Mouse (Mus musculus) gonadal fat pad, adult 2 months (tissue): Measurements from ENCODE around the gene Serpine2. TPM values are rescaled to one million over a fixed set of nuclear protein-coding genes. Genes with fewer than 3 reads are reported as not detected.

Experiments
- DNase-seq: peaks from one replicate; pipeline ENCODE4 v3.0.0-alpha.2; 2012; ENCODE audit warnings: low read depth
- polyA plus RNA-seq: library from polyadenylated mRNA; depleted of rRNA; stranded (reverse); fragments of >200 nt; gene quantifications from 2 replicates; pipeline ENCODE4 v1.2.3, GENCODE M21; 2012; rRNA removed

Gene Serpine2
- polyA plus RNA-seq, 1 experiment: 91.6 TPM

GRCm38 (mm10) chr1:79757161-79757560 is 103.8 kb downstream of the Serpine2 start:
- DNase-seq: no peak

- no peak for DNase-seq
Measured at GRCm38 (mm10) chr1:79756417-79756816, 104.6 kb downstream of the Serpine2 start.

DNA sequence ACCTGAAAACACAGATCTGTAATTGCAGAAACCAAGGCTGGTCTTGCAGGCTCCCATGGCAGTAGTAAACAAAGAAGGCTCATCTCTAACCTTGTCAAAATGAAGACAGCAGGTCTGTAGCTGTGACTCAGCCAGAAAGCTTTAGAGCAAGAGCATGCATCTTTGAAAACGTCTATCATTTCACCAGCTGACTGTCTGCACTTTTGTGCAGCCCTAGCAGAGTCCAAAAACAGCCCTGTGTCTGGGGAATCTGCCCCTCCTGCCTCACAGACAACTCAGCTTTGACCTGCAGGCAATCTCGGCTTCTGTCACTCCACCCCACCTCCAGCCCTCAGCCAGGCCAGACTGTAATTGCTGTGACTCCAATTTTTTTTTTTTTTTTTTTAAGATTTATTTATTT is 105.6 kb downstream of the Serpine2 start:
- no peak for DNase-seq

DNA sequence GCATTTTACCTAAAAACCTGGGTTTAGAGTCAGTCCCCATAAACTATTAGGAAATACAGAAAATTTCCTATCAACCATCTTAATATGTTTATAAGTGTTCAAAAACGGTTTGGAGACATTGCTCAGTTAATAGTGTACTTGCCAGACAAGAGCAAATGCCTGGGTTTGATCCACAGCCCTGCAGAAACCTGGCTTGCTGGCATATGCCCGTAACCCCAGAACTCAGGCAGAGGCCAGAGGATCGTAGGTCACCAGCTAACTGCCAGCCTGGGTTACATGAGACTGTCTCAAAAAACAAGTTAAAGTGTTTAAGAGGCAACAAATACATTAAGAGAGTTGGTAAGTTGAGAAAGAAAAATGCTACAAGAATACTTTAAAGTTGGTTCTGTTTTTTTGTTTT is 106.0 kb downstream of the Serpine2 start:
- DNase-seq: no peak

- no peak for DNase-seq
Measured at GRCm38 (mm10) chr1:79753456-79753855, 107.5 kb downstream of the Serpine2 start.

- DNase-seq: no peak
Measured at GRCm38 (mm10) chr1:79752714-79753340, 108.2 kb downstream of the Serpine2 start.

GRCm38 (mm10) chr1:79752015-79752695 is 108.8 kb downstream of the Serpine2 start:
- no peak for DNase-seq

GRCm38 (mm10) chr1:79751186-79751585 is 109.8 kb downstream of the Serpine2 start:
- no peak for DNase-seq

GRCm38 (mm10) chr1:79746056-79746455 is 114.9 kb downstream of the Serpine2 start:
- no peak for DNase-seq

Other genes with a start within 250 kb of the Serpine2 start
- gene Ap1s3, start 189.2 kb downstream of the Serpine2 start, polyA plus RNA-seq: 60.9 and 72.4 TPM in 2 replicates
- gene Mrpl44, start 85.2 kb downstream of the Serpine2 start, polyA plus RNA-seq: 9.5 and 13.6 TPM in 2 replicates
- 37.0 and 40.6 TPM in 2 replicates for gene Wdfy1, start 85.0 kb downstream of the Serpine2 start, polyA plus RNA-seq